Mouse (Mus musculus): ENCODE measurements around the gene Fam187b. TPM values are rescaled to one million over a fixed set of nuclear protein-coding genes. Genes with fewer than 3 reads are reported as not detected.

Gene Fam187b
- 1 to 10 TPM; 1.5 to 2.3 TPM for total RNA-seq (2023)

GRCm38 (mm10) chr7:30973501-30974289 is at the start of gene Fam187b:
TSS of gene Fam187b (plus strand) at chr7:30973790.

GRCm38 (mm10) chr7:30924581-30924980 is 49.0 kb upstream of the Fam187b start, which contains the start of gene Hamp2:
TSS of gene Hamp2 (minus strand) at chr7:30924681.

GRCm38 (mm10) chr7:30943909-30944635 is 29.5 kb upstream of the Fam187b start, which contains the start of gene Hamp:
TSS of gene Hamp (minus strand) at chr7:30944032.

GRCm38 (mm10) chr7:30956756-30957366 is 16.7 kb upstream of the Fam187b start, which contains the start of gene Usf2:
TSS of gene Usf2 (minus strand) at chr7:30956803.

GRCm38 (mm10) chr7:30973251-30973500 is 414 bp upstream of the Fam187b start, which contains the start of gene Lsr:
TSS of gene Lsr (minus strand) at chr7:30973464.

Other genes with a start within 250 kb of the Fam187b start
- 10 to 100 TPM; 51.6 to 63.4 TPM for gene Tmem147, start 244.2 kb upstream of the Fam187b start, total RNA-seq (2023)
- not detected for gene Gapdhs, start 230.1 kb upstream of the Fam187b start, total RNA-seq (2023)
- 1 to 10 TPM; 2.8 to 3.8 TPM for gene Sbsn, start 222.3 kb upstream of the Fam187b start, total RNA-seq (2023)
- gene Dmkn, start 210.0 kb upstream of the Fam187b start, total RNA-seq (2023) = 1 to 10 TPM in 1 of 2 experiments, not detected in 1; 1.3 TPM
- gene Krtdap, start 185.9 kb upstream of the Fam187b start, total RNA-seq (2023) = not detected
- 1 to 10 TPM; 1.8 to 2.3 TPM for gene Ffar2, start 150.0 kb upstream of the Fam187b start, total RNA-seq (2023)
- not detected for gene Ffar3, start 117.6 kb upstream of the Fam187b start, total RNA-seq (2023)
- gene Ffar1, start 112.2 kb upstream of the Fam187b start, total RNA-seq (2023) = under 1 TPM; 0.12 to 0.18 TPM
- 10 to 100 TPM; 14.0 to 15.4 TPM for gene Cd22, start 93.4 kb upstream of the Fam187b start, total RNA-seq (2023)
- 1 to 10 TPM; 3.3 to 3.8 TPM for gene Mag, start 58.9 kb upstream of the Fam187b start, total RNA-seq (2023)
- 1 to 10 TPM; 1.4 to 4.0 TPM for gene Hamp2, start 49.1 kb upstream of the Fam187b start, total RNA-seq (2023)
- gene Hamp, start 29.8 kb upstream of the Fam187b start, total RNA-seq (2023) = not detected
- gene Usf2, start 17.0 kb upstream of the Fam187b start, total RNA-seq (2023) = 100 to 1,000 TPM; 148 to 186 TPM
- gene Lsr, start 326 bp upstream of the Fam187b start, total RNA-seq (2023) = 10 to 100 TPM; 13.7 to 19.7 TPM
- gene Fxyd5, start 68.7 kb downstream of the Fam187b start, total RNA-seq (2023) = 1,000 to 10,000 TPM; 1,032 to 1,279 TPM
- not detected for gene Fxyd7, start 77.7 kb downstream of the Fam187b start, total RNA-seq (2023)
- not detected for gene Fxyd1, start 83.4 kb downstream of the Fam187b start, total RNA-seq (2023)
- 1 to 10 TPM; 1.7 to 1.9 TPM for gene Lgi4, start 85.6 kb downstream of the Fam187b start, total RNA-seq (2023)
- gene Fxyd3, start 102.9 kb downstream of the Fam187b start, total RNA-seq (2023) = not detected
- 10 to 100 TPM in 1 of 2 experiments, 1 to 10 TPM in 1; 9.1 to 15.9 TPM for gene Hpn, start 141.5 kb downstream of the Fam187b start, total RNA-seq (2023)
- 10 to 100 TPM; 23.9 to 35.9 TPM for gene Scn1b, start 153.2 kb downstream of the Fam187b start, total RNA-seq (2023)
- gene Gramd1a, start 182.1 kb downstream of the Fam187b start, total RNA-seq (2023) = 100 to 1,000 TPM in 1 of 2 experiments, 10 to 100 TPM in 1; 98.0 to 105 TPM